Mouse (Mus musculus): ENCODE measurements around the gene Pip4k2b. TPM values are rescaled to one million over a fixed set of nuclear protein-coding genes. Genes with fewer than 3 reads are reported as not detected.
A peak's percentile ranks its signal among the peaks of the same experiment; 100 is the strongest.

Pip4k2b gene
- polyA plus RNA-seq, 1 experiment from 2014 or later = 1.3 TPM

DNA sequence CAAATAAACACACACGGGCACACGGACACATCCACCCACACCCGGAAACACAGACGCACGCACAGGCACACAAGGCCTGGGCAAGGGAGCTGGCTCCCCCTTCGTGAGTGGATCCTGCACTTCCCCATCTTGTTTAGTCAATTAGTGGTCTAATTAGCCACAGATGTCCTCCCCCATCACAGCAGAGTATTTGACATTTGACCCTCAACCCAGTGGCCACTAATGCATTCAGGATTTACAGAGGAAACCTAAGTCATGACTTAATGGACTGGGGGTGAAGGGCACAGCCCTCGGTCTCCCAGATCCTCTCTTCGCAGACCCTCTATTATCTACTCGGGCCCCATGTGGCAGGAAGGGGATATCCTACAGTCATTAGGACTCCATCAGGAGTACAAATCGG lies 10.8 kb downstream of the Pip4k2b start:
- 43% methylated on average over 10 of the region's 10 CpGs for WGBS
- no peak overlapping the region for H3K4me2 ChIP-seq
- H3K4me3 ChIP-seq = no peak overlapping the region

GRCm38 (mm10) chr11:97728730-97729129 lies 15.8 kb downstream of the Pip4k2b start:
- peaks cover 15% of the 10 kb centered on the region for H3K4me1 ChIP-seq (replicated peaks)
- ATAC-seq (ENCODE audit: insufficient number of reproducible peaks, low FRiP score) = no peak
- H3K36me3 ChIP-seq = peaks cover 76% of the 10 kb centered on the region
- peak overlapping the region; percentile 50; the same call in 1 of the 2 replicates for H3K9ac ChIP-seq
- H3K4me3 ChIP-seq = no peak overlapping the region
- H3K27me3 ChIP-seq (replicated peaks) = no peaks in the 10 kb centered on the region
- H3K27ac ChIP-seq (ENCODE audit: poor library complexity, severe bottlenecking) = no peak overlapping the region
- H3K9me3 ChIP-seq (replicated peaks) = no peaks in the 10 kb centered on the region
- H3K4me2 ChIP-seq = no peak overlapping the region
- WGBS = 74% methylated on average over 7 of the region's 7 CpGs

More for the DNA sequence above, 10.8 kb downstream of the Pip4k2b start:
- no peak overlapping the region for H3K27ac ChIP-seq (ENCODE audit: poor library complexity, severe bottlenecking)
- H3K27me3 ChIP-seq (replicated peaks) = no peaks in the 10 kb centered on the region
- H3K9me3 ChIP-seq (replicated peaks) = no peaks in the 10 kb centered on the region
- H3K9ac ChIP-seq = no peak overlapping the region
- no peak for ATAC-seq (ENCODE audit: insufficient number of reproducible peaks, low FRiP score)
- peaks cover 16% of the 10 kb centered on the region for H3K4me1 ChIP-seq (replicated peaks)
- H3K36me3 ChIP-seq = peaks cover 31% of the 10 kb centered on the region

DNA sequence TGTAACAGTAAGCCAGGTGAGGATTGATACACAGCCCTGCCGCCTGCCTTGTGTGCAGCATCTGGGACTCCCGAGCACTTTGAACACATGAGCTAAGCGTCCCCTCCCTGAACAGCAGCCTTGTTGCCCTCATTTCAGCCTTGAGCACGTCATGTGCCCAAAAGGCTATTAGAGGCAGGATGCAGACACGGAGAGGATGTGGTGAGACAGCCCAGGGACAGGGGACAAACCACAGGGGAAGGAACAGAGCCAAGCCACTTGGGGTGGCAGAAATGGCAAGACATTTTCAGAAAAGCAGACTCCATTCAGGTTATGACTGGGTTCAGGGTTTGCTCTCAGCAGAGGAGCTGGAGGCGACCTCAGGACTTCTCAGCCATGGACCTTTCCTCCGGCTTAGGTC lies 16.2 kb downstream of the Pip4k2b start:
- Histone ChIP-seq H3K9me3 (replicated peaks) (no peaks in the 10 kb centered on the region), H3K36me3 (peaks cover 79% of the 10 kb centered on the region), H3K27ac (ENCODE audit: poor library complexity, severe bottlenecking) (no peak overlapping the region), H3K4me3 (no peak overlapping the region), H3K27me3 (replicated peaks) (no peaks in the 10 kb centered on the region), H3K9ac (peak overlapping the region; percentile 50; the same call in 1 of the 2 replicates), H3K4me1 (replicated peaks) (peaks cover 12% of the 10 kb centered on the region), H3K4me2 (no peak overlapping the region)
- WGBS = 70% methylated on average over 7 of the region's 7 CpGs
- ATAC-seq (ENCODE audit: insufficient number of reproducible peaks, low FRiP score) = no peak

DNA sequence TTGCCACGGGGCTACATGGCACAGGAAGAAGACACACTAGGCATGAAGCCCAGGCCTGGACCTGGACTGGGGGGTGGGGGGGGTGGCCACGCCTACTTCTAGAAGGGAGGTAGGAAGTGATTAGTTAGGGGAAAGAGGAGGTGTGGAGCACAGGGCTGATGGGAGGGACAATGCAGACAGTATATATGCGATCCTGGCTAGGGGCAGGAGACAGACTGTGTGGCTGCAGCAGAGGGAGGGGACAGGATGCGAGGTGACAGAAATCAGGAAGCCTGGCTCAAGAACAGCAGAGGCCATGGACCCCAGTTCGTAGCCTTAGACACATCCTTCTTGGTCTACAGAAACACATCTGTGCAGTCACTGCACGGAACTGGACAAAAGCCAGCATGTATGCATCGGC lies 20.8 kb downstream of the Pip4k2b start:
- peaks cover 6% of the 10 kb centered on the region for H3K4me1 ChIP-seq (replicated peaks)
- no peak overlapping the region for H3K4me2 ChIP-seq
- peaks cover 92% of the 10 kb centered on the region for H3K36me3 ChIP-seq
- no peak overlapping the region for H3K27ac ChIP-seq (ENCODE audit: poor library complexity, severe bottlenecking)
- H3K27me3 ChIP-seq (replicated peaks) = no peaks in the 10 kb centered on the region
- 75% methylated on average over 7 of the region's 7 CpGs for WGBS
- no peak overlapping the region for H3K9ac ChIP-seq
- H3K9me3 ChIP-seq (replicated peaks) = peaks cover 13% of the 10 kb centered on the region
- ATAC-seq (ENCODE audit: insufficient number of reproducible peaks, low FRiP score) = peak; percentile 78
- H3K4me3 ChIP-seq = no peak overlapping the region

GRCm38 (mm10) chr11:97721338-97721737 lies 23.2 kb downstream of the Pip4k2b start:
- Histone ChIP-seq H3K4me2 (no peak overlapping the region), H3K4me3 (no peak overlapping the region), H3K4me1 (replicated peaks) (peaks cover 1% of the 10 kb centered on the region; the same call in 1 of the 2 replicates), H3K27me3 (replicated peaks) (no peaks in the 10 kb centered on the region), H3K36me3 (peaks cover 90% of the 10 kb centered on the region), H3K9me3 (replicated peaks) (peaks cover 13% of the 10 kb centered on the region), H3K27ac (ENCODE audit: poor library complexity, severe bottlenecking) (no peak overlapping the region), H3K9ac (no peak overlapping the region)
- 87% methylated on average over 4 of the region's 4 CpGs for WGBS
- no peak for ATAC-seq (ENCODE audit: insufficient number of reproducible peaks, low FRiP score)

- WGBS = 76% methylated on average over 4 of the region's 4 CpGs
- no peak for ATAC-seq (ENCODE audit: insufficient number of reproducible peaks, low FRiP score)
- Histone ChIP-seq H3K4me1 (replicated peaks) (peaks cover 20% of the 10 kb centered on the region; the same call in 1 of the 2 replicates), H3K36me3 (peaks cover 80% of the 10 kb centered on the region), H3K4me3 (no peak overlapping the region), H3K4me2 (no peak overlapping the region), H3K27ac (ENCODE audit: poor library complexity, severe bottlenecking) (no peak overlapping the region), H3K27me3 (replicated peaks) (no peaks in the 10 kb centered on the region), H3K9ac (no peak overlapping the region), H3K9me3 (replicated peaks) (peaks cover 13% of the 10 kb centered on the region)
These were observed 25.5 kb downstream of the Pip4k2b start for GRCm38 (mm10) chr11:97719041-97719440.

GRCm38 (mm10) chr11:97718281-97718860 lies 26.1 kb downstream of the Pip4k2b start:
- Histone ChIP-seq H3K27me3 (replicated peaks) (no peaks in the 10 kb centered on the region), H3K4me3 (no peak overlapping the region), H3K27ac (ENCODE audit: poor library complexity, severe bottlenecking) (no peak overlapping the region), H3K4me2 (no peak overlapping the region), H3K9me3 (replicated peaks) (peaks cover 13% of the 10 kb centered on the region), H3K4me1 (replicated peaks) (peaks cover 25% of the 10 kb centered on the region; the same call in 1 of the 2 replicates), H3K9ac (no peak overlapping the region), H3K36me3 (peaks cover 81% of the 10 kb centered on the region)
- WGBS = 65% methylated on average over 15 of the region's 15 CpGs
- no peak for ATAC-seq (ENCODE audit: insufficient number of reproducible peaks, low FRiP score)

- Histone ChIP-seq H3K9ac (no peak overlapping the region), H3K4me3 (no peak overlapping the region), H3K4me1 (replicated peaks) (peaks cover 25% of the 10 kb centered on the region; the same call in 1 of the 2 replicates), H3K4me2 (no peak overlapping the region), H3K9me3 (replicated peaks) (peaks cover 13% of the 10 kb centered on the region), H3K27me3 (replicated peaks) (no peaks in the 10 kb centered on the region), H3K27ac (ENCODE audit: poor library complexity, severe bottlenecking) (no peak overlapping the region), H3K36me3 (peaks cover 82% of the 10 kb centered on the region)
- 87% methylated on average over 26 of the region's 26 CpGs for WGBS
- no peak for ATAC-seq (ENCODE audit: insufficient number of reproducible peaks, low FRiP score)
These were observed 26.9 kb downstream of the Pip4k2b start for GRCm38 (mm10) chr11:97717369-97718280.

- no peak overlapping the region for H3K4me3 ChIP-seq
- H3K27ac ChIP-seq (ENCODE audit: poor library complexity, severe bottlenecking) = no peak overlapping the region
- H3K27me3 ChIP-seq (replicated peaks) = no peaks in the 10 kb centered on the region
- peaks cover 82% of the 10 kb centered on the region for H3K36me3 ChIP-seq
- peaks cover 25% of the 10 kb centered on the region; the same call in 1 of the 2 replicates for H3K4me1 ChIP-seq (replicated peaks)
- ATAC-seq (ENCODE audit: insufficient number of reproducible peaks, low FRiP score) = no peak
- no peak overlapping the region for H3K9ac ChIP-seq
- H3K4me2 ChIP-seq = no peak overlapping the region
- WGBS = 74% methylated on average over 8 of the region's 8 CpGs
- H3K9me3 ChIP-seq (replicated peaks) = 0 out of 2 replicates have a peak, but pooled peaks cover under 1% of the 10 kb centered on the region
These were observed 28.5 kb downstream of the Pip4k2b start for GRCm38 (mm10) chr11:97716021-97716420.

- no peaks in the 10 kb centered on the region for H3K27me3 ChIP-seq (replicated peaks)
- H3K9ac ChIP-seq = no peak overlapping the region
- H3K4me3 ChIP-seq = no peak overlapping the region
- no peak overlapping the region for H3K4me2 ChIP-seq
- H3K9me3 ChIP-seq (replicated peaks) = no peaks in the 10 kb centered on the region
- ATAC-seq (ENCODE audit: insufficient number of reproducible peaks, low FRiP score) = no peak
- H3K27ac ChIP-seq (ENCODE audit: poor library complexity, severe bottlenecking) = no peak overlapping the region
- 73% methylated on average over 14 of the region's 14 CpGs for WGBS
- peaks cover 25% of the 10 kb centered on the region; the same call in 1 of the 2 replicates for H3K4me1 ChIP-seq (replicated peaks)
- peaks cover 75% of the 10 kb centered on the region for H3K36me3 ChIP-seq
These were observed 29.4 kb downstream of the Pip4k2b start for GRCm38 (mm10) chr11:97714784-97715760.
